Mouse (Mus musculus) frontal cortex, adult (tissue): ENCODE data around the gene Gm19668.
"Not testable (repeated sequence)": the region's sequence is repeated elsewhere in the genome, so short reads cannot be mapped to it uniquely, and the experiment has no call there.

Source experiments
- ATAC-seq: cut with Nextera tagmentation; 2 replicates; pipeline ENCODE4 v1.9.2; 2017; ENCODE audit warnings: mild to moderate bottlenecking, moderate library complexity, mixed read lengths; ENCODE audit not compliant: low TSS enrichment

Gene Gm19668

GRCm38 (mm10) chr10:77798921-77799508, at the start of gene Gm19668:
Gene Gm19668, minus strand, starts transcription at chr10:77799133.
- no peak for ATAC-seq

GRCm38 (mm10) chr10:77847538-77847937, 48.6 kb upstream of the Gm19668 start:
- ATAC-seq: no peak

- no peak for ATAC-seq
Observed at GRCm38 (mm10) chr10:77846961-77847360, 48.0 kb upstream of the Gm19668 start.

- ATAC-seq: no peak
Observed at GRCm38 (mm10) chr10:77846503-77846902, 47.6 kb upstream of the Gm19668 start, which contains the start of gene Gm36176. Gene Gm36176, plus strand, starts transcription at chr10:77846803.

DNA sequence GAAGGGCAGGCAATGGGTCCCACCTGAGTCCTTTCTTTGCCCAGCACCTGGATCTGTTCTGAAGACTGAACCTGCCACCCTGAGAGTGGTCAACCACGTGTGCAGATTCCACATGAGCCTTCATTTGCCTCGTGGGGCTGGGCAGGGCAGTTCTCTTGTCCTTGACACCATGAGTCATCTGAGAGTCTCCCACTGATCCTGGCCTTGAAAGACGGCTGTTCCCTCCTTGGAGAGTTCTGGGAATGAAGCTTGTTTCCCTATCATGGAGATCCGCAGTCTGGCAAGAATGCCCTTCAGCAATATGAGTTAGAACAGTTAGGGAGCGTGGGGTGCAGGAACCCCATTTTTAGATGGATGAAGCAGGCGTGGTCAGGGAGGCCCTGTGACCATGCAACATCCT, 40.1 kb upstream of the Gm19668 start:
- ATAC-seq: no peak

DNA sequence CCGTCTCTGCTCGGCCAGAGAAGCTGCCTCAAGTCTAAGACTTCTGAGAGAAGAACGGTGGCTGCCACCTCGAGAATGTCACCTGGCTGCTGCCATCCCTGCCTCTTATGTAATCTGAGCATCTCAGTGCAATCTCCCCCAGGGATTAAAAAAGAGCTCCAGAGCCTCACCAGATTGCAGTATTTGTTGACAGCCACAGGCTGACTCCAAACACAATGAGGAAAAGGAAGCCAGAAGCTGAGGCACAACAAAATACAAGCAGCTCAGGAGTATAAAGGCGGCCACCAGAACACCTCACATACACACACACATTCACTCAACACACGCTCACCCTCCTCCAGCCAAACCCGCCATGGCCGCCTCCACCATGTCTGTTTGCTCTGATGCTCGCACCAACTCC, 36.7 kb upstream of the Gm19668 start, which contains the start of gene Krtap10-10:
Gene Krtap10-10 (plus strand): TSS at position 301 of the 400 bp plus-strand sequence.
- no peak for ATAC-seq

- ATAC-seq: no peak
Observed at GRCm38 (mm10) chr10:77826951-77827350, 28.0 kb upstream of the Gm19668 start, which contains the start of gene Krtap10-4. Gene Krtap10-4, minus strand, starts transcription at chr10:77827095.

DNA sequence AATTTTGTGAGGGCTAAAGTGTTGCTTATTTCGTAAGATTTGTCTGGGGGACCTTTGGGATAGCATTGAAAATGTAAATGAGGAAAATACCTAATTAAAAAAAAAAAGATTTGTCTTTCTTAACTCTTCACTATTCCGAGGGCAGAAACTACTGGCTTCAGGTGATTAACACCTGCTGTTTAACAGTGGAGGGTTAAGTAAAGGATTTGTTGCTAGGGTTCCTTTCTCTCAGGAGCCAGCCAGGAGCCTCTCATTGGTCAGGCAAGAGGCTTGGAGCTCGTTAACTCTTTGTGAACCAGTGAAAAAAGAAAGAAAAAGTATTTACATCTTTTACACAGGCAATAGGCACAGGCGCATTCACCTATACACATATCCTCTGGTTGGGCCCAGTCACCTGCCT, 20.3 kb upstream of the Gm19668 start:
- no peak for ATAC-seq

GRCm38 (mm10) chr10:77818523-77818922, 19.6 kb upstream of the Gm19668 start:
- no peak for ATAC-seq

GRCm38 (mm10) chr10:77815514-77815913, 16.6 kb upstream of the Gm19668 start:
- ATAC-seq: no peak

GRCm38 (mm10) chr10:77814382-77814781, 15.4 kb upstream of the Gm19668 start, which contains the start of gene Gm2696:
Gene Gm2696, plus strand, starts transcription at chr10:77814682.
- ATAC-seq: no peak

- ATAC-seq: no peak
Observed at GRCm38 (mm10) chr10:77811743-77812142, 12.8 kb upstream of the Gm19668 start, which contains the start of gene Gm9507. Gene Gm9507, minus strand, starts transcription at chr10:77811843.

GRCm38 (mm10) chr10:77804095-77804494, 5.2 kb upstream of the Gm19668 start:
- no peak for ATAC-seq

DNA sequence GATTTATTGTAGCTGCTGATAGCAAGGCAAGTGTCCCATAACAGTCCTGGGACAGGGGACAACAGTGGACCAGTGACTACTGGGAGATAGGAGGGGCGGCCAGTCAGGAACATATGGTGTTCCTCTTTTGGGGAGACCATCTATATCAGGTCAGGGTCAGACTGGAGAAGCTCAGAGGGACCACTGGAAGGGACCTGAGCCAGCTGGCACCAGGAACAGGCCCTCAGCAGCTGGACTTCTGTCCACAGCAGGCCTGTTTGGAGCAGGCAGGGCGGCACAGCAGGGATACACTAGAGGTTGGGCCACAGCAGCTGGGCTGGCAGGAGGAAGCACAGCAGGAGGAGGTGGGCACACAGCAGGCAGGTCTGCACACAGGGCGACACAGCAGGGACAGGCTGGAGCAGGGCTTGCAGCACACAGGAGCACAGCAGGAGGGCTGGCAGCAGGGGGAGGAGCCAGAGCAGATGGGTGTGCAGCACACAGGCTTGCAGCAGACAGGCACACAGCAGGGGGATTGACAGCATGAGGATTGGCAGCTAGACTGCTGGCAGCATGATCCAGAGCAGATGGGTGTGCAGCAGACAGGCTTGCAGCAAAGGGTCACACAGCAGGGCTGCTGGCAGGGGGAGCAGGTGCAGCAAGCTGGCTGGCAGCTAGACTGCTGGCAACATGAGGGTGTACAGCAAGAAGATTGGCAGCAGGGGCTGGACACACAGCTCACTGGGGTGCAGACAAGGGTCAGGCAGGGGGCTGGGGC, 591 bp downstream of the Gm19668 start:
- not testable (repeated sequence) for ATAC-seq

- no peak for ATAC-seq
Observed at GRCm38 (mm10) chr10:77797677-77798076, 1.3 kb downstream of the Gm19668 start.

DNA sequence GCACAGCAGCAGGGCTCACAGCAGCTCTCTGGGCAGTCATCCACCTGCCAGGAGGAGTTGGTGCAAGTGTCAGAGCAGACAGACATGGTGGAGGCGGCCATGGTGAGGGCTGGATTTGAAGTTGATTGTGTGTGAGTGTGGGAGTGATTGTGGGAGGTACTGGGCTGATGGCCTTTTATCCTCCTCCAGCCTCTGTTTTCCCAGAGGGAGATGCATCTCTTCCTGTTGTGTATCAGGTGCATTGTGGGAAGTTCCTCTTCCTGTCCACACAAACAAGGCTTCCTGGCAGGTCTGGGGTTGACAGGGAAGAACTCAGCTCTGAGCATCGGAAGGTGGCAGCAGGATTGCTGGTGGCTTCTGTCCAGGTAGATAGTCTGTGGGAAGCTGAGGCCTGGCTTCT, 4.0 kb downstream of the Gm19668 start, which contains the start of gene Gm9639:
Gene Gm9639 (minus strand): TSS at position 101 of the 400 bp plus-strand sequence.
- ATAC-seq: no peak

GRCm38 (mm10) chr10:77788621-77789020, 10.3 kb downstream of the Gm19668 start:
- ATAC-seq: no peak

GRCm38 (mm10) chr10:77787876-77788275, 11.1 kb downstream of the Gm19668 start, which contains the start of gene Gm7137:
Gene Gm7137, minus strand, starts transcription at chr10:77788200.
- ATAC-seq: not testable (repeated sequence)

DNA sequence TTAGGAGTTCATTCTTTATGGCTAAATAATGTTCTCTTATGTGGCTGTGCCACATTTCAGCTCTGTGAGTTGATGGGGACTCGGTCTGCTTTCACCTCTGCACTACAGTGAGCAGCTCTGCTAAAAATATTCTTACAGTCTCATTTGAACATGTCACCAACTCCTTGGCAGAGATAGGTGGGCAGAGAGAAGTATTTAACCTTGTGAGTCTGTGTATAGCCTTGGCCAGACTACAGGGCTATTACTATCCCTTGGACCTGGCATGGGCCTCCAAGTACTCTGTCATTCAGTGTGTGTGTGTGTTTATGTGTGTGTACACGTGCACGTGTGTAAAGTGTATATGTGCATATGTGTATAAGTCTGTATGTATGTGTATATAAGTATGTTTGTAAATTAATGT, 15.5 kb downstream of the Gm19668 start:
- not testable (repeated sequence) for ATAC-seq

- not testable (repeated sequence) for ATAC-seq
Observed at GRCm38 (mm10) chr10:77782442-77782841, 16.5 kb downstream of the Gm19668 start, which contains the start of gene Gm3250. Gene Gm3250, minus strand, starts transcription at chr10:77782542.

DNA sequence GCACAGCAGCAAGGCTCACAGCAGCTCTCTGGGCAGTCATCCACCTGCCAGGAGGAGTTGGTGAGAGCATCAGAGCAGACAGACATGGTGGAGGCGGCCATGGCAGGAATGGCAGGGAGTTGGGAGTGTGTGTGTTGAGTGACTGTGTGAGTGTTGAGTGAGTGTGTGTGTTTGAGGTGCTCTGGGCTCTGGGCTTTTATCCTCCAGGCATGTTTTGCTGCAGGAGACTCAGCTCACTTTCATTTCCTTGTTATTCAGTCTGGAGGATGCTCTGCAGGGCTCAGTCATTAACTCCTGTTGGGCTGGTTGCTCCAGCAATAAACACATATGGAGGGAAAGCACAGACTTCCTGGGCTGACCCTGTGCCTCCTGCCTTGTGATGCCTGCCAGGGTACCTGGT, 22.1 kb downstream of the Gm19668 start, which contains the start of gene Gm7138:
Gene Gm7138 (minus strand): TSS at position 101 of the 400 bp plus-strand sequence.
- ATAC-seq: not testable (repeated sequence)

DNA sequence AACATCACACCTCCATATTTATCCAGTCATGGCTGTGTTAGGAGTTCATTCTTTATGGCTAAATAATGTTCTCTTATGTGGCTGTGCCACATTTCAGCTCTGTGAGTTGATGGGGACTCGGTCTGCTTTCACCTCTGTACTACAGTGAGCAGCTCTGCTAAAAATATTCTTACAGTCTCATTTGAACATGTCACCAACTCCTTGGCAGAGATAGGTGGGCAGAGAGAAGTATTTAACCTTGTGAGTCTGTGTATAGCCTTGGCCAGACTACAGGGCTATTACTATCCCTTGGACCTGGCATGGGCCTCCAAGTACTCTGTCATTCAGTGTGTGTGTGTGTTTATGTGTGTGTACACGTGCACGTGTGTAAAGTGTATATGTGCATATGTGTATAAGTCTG, 26.8 kb downstream of the Gm19668 start:
- not testable (repeated sequence) for ATAC-seq
